Mouse (Mus musculus) gastrocnemius, adult 18-20 months (tissue): Measurements from ENCODE around the gene Tma7. TPM values are rescaled to one million over a fixed set of nuclear protein-coding genes. Genes with fewer than 3 reads are reported as not detected.
A peak's percentile ranks its signal among the peaks of the same experiment; 100 is the strongest.

Experiments used
- DNase-seq: peaks from one replicate; pipeline ENCODE4 v3.0.0; 2021; ENCODE audit warnings: low spot score
- total RNA-seq, 2 experiments: library from RNA; stranded (reverse); gene quantifications; 2 replicates each; pipeline ENCODE4 v1.2.3; 2021

Tma7 gene
- total RNA-seq, 2 experiments from 2014 or later = 325 to 344 TPM

DNA sequence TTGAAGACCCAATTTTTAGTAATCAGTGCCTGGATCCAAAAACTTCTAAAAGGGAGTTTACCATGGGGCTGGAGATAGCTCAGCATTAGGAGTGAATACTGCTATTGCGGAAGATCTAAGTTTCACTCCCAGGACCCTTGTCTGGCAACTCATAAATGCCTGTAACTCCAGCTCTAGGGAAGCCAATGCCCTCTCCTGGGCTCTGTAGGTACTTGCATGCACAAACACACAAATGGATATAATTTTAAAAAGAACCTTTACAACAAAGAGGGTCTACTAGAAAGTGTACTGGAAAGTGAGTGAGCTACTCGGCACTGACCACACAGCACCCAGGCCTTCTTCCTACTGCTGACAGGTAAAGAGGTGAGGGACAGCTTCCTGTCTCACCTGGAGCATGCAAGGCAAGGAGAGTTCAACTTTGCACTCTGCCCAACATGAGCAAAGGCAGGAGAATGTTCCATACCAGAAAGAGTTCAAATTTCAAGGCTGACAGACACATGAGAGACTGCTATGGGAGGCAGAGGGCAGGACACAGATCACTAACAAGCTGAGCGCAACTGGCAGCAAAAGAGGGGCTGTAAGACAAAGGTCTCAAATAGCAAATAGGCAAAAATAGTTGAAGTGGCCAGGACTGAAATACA lies 14.2 kb downstream of the Tma7 start:
- DNase-seq = no peak

DNA sequence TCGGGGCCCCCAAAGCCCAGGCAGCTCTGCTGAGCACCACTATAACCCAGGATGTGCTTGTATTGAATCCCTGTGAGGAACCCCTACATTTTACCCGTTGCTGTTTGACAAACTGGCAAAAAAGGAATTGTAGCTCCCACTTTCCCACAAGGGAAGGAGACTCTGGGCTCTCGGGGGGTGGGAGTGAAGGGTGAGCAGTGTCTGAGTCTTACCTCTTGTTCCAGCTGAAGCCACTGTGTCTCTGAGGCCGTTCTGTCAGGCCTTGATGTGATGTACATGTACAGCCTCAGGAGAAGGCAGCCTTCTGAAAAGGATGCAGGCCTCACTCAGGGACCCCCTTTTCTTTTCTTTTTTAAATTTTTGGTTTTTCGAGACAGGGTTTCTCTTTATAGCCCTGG lies 21.5 kb downstream of the Tma7 start:
- DNase-seq = no peak

DNA sequence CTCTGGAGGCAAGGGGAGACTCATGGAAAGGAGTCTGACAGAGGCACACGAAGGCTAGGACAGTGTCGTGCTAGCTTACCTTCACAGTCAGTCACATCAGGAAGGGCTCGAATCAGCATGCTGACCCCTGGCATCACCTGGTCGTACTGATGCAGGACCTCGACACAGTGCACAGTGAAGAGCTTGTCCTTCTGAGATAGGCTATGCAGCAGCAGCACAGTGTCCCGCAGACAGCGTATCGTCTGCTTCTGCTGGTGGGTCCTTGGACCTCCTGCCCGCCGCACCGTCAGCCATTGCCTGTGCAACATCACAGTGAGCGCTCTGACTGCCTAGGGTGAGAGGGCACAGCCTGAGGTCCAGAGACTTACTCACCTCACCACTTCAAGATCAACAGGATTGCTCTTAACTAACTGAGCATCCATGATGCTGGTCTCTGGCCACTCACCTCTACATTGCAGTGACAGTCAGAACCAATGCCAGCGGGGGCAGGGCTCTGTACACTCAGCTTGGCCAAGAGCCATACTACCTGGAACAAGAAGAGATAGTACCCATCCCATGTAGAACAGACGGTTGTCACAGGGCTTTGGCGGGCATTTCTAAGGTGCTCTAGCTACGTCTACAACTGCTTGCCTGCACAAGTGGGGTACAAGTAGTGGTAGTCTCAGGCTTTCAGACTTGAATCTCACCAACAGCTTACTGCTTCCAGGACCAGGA lies 22.0 kb downstream of the Tma7 start:
- DNase-seq = no peak

DNA sequence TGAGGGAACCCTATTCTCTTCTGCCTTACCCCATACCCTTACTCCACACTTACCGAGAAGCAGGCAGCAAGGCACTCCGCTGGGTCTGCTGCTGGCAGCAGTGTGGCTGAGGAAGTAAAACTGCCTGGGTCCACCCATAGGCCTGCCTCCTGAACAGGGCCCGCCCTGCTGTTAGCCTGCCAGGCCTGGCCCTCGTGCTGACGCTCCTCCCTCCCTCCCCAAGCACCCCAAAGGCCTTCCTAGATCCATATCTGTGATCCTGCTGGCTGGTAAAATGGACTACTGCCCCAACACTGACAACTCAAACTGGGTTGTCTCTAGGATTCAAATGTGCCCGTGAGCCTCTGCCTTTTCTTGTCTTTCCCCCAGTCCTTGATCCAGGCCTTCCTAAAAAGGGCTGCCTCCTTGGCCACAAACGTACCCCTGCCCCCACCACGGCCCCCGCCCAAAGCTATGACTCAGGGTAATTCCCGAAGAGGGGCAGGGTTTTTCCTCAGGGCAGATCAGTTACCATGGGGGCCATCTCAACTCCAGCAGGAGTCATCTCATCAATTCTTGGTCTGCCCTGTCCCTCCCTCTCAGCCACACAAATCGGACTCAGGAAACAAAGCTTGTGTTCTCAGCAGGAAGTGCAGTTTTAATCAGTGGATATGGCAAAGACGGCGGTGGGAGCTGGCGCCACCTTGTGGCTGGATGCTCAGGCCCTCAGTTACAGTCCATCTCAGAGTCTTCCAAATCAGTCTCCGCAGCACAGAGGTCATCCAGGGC lies 23.1 kb downstream of the Tma7 start, which contains the start of gene Trex1:
TSS of gene Trex1 (minus strand) at position 599 of the 768 bp plus-strand sequence.
- peak; percentile 92 for DNase-seq

DNA sequence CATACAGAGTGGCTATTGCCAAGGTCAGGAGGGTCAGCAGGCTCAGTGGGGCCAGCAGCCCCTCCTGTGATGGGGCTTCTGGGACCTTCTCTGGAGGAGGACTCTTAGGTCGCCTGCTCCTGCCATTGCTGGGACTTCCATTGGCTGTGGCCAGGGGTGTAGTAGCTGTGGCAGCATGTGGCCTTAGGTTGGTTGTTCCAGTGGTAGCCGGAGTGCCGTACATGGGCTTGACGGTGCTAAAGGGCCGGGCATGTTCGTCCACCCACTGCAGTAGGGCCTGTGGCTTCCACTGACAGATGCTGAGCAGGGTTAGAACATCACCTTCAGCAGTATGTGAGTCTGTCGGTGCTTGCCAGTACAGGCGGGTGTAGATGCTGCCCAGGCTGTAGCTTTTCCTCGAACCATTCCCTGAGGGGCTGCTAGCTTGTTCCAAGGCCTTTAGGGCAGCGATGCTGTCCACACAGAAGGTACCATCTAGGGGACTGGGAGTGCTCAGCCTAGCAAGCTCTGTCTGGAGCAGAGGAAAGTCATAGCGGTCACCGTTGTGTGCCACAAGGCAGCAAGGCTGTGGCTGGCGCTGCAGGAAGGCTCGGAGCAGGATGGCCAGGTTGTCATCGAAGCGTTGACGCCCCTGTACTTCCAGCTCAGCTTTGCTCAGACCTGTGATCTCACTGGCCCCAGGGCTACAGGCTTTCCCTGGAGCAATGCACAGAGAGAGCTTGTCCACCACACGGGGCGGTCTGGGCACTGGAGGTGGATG lies 24.2 kb downstream of the Tma7 start:
- DNase-seq = no peak

DNA sequence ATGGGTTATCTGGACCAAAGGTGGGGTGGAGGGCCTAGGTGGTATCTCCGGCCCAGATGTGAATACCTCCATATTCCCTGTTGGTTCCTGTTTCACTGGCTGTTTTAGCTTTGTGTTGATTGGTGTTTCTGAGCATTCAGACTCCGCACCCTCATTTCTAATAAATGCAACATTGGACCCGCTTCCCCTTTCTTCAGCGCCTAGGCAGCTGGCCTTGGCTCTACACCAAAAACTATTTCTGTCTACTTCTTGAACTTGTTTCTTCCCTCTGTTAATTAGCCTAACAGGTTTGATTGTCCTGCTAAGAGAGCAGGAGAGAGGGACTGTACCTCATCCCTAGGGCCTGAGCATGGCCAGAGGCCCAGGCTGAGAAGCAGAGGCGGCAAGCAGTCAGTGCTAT lies 24.8 kb downstream of the Tma7 start:
- DNase-seq = no peak

DNA sequence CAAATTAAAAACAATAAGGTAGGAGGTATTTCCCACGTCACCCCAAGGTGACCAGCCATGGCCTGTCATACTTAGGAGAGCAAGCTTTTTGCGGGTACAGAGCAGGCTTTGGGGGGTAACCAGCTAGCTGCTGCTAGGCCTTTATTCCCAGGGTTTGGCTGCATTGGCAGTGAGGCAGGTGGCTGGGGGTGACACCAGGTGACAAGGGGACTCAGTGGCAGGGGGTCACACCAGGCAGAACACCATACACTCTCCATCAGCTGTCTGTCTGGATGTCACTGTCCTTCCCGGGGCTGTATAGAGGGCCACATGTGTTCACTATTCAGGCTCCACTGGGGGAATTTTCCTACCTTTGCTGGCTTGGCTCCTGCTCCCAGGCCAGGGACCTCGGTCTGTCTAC lies 25.5 kb downstream of the Tma7 start:
- DNase-seq = no peak

DNA sequence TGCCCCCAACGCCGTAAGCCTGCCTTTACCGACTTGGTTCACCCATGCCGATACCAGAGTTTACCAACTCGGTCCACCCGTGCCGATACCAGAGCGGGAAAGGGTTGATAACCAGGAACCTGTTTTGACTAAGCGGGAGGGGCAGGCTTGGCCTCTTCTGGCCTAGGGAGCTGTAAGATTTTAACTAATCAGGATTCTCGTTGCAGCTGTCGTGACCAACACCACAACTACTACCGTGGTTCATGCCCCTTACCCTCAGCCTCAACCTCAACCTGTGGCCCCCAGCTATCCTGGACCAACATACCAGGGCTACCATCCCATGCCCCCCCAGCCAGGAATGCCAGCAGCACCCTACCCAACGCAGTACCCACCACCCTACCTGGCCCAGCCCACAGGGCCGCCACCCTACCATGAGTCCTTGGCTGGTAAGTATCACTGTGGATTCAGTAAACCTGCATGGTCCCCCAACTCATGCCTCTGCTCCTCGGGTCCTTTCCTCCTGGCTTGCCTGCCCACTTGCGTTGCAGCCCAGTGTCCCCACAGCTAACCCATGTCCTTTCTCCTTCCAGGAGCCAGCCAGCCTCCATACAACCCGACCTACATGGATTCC lies 26.2 kb downstream of the Tma7 start:
- no peak for DNase-seq

DNA sequence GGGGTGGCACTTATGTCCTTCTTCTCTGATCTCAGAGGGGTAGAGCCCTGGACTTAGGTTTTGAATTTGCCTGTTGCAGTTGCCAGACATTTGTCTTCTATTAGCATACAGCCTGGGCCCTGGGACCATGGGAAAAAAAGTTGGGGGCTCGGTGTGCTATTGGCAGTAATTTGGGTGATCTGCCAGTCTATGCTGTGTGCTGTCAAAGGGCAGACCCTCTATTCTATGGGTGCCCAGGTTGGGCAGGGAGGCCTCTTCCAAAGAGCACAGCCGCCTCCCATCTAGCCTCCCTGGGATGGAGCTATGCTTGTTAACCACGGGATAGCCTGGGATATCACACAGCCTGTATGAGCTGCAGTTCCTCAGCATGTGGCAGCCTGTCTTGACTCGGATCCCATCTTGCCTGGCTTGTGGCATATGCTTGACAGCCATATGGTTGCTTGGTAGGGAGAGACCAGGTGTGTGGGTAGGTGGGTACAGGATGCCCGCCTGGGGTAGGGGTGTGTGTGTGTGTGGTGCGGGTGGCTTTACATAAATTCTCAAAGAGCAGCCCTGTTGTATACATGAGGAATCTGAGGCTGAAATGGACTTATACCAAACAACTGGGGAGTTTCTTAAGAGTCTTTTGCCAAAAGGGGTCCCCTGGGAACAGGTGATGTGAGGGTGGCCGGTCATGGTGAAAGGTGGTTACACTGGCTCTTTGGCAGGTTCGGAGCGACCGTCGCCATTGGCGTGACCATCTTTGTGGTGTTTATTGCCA lies 26.9 kb downstream of the Tma7 start:
- DNase-seq = no peak

DNA sequence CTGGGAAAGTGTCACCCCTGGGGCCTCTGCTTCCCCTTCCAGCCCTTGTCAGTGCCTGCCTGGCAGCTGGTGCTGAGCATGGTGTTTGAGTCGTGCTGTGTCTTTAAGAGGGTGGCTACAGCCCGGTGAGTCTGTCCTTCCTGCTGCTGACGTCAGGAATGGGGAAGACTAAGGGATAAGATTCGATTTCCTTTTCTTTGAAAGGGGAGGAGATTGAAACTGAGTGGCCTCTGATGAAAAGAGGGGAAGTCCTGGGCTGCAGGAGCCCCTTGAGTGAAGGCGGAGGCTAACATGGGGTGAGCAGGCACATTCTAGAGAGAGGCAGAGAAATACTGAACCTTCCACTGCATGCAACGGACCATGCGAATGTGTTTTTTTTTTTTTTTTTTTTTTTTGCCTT lies 27.7 kb downstream of the Tma7 start:
- DNase-seq = peak; percentile 69

DNA sequence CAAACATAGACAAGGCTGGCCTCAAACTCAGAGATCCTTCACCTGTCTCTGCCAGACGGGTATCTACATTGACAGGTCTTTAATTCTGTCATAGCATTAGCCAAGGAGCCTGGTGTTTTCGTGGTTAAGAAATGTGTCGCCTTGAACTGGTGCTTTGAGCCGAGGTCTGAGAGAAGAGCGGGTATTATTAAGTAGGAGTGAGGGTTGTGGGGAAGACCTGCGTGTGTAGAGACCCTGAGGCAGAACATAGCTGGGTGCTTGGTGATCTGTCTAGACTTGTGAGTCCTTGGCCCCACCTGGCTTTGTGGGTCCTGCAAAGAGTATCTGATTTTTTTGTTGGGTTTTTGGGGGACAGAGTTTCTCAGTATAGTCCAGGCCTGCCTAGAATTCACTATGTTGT lies 28.5 kb downstream of the Tma7 start:
- DNase-seq = no peak

DNA sequence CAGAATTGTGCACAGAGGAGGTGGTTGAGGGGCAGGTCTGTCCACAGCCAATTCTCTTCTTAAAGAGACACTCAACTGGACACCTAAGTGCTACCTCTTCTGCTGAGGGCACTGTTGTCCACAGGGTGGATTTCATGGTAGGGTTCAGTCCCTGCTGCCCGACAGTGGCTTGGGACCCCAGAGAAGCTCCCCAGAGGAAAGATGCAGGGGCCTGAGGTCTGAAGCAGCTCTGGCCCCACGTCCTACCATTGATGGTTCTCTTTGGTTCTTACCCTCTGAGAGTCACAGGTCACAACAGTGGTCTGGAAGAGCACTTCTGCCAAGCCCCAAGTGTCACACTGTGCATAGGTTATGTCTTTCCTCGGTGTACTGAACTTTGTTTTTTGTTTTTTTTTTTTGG lies 29.0 kb downstream of the Tma7 start:
- no peak for DNase-seq

DNA sequence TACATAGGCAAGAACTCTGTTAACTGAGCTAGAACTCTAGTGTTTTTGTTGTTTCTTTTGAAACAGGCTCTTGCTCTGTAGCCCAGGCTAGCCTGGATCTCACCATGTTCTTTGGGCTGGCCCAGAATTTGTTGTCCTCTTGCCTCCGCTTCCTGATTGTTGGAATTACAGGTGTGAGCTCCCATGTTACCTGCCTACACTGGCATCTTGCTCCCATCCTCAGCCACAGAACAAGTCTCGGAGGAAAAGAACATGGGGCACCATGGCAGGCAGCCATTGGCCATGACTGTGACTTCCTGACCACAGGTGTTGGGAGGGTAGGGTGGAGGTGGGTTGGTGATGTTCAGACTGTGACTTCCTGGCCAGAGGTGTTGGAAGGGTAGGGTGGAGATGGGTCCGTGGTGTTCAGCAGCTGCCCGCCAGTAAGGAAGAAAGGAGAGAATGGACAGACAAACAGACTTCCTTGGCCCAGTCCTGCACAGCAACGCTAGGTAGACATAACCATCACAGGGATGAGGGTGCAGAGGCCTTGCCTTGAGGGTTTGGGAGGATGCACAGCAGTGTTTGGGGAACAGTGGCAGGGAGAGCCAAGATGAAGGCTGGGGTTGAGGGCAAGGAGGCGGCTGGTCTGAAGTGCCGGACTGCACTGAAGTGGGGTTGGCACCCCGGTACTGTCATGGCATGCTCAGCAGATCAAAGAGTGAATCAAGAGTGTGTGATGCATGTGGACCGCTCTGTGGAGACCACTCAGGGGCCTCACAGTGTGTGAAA lies 29.7 kb downstream of the Tma7 start:
- no peak for DNase-seq

DNA sequence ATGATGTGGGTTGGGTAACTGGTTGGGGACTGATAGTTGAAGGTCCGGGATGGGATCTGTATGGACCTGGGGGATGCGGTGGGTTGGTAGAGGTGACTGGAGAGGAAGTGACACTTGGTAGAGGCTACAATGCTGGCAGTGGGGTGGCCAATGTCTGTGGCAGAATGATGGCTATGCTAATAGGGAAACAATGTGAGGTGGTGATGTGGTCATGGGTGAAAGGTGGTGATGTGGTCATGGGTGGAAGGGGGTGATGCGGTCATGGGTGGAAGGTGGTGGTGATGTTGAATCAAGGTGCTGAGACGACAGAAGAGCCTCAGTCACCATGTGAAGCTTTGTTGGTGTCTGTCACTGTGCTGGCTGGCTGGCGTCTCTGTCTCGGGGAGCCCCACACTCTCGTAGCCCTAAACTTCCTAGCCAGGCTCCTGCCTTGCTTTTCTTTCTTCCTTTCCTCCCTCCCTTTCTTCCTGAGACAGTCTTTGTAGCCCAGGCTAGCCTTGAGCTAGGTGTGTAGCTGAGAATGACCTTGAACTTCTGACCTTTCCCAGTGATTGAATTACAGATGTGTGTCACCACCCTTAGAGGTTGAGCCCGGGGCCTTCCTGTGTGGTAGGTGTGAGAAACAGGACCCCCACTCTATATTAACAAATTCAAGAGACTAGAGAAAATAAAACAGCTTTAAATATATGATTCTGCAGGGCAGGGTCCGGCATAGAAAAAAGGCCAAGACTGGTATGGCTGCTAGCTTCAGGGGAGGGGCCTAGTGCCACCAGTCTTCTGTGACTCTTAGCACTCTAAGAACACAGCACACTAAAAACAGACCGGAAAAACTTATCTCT lies 30.5 kb downstream of the Tma7 start:
- DNase-seq = no peak

DNA sequence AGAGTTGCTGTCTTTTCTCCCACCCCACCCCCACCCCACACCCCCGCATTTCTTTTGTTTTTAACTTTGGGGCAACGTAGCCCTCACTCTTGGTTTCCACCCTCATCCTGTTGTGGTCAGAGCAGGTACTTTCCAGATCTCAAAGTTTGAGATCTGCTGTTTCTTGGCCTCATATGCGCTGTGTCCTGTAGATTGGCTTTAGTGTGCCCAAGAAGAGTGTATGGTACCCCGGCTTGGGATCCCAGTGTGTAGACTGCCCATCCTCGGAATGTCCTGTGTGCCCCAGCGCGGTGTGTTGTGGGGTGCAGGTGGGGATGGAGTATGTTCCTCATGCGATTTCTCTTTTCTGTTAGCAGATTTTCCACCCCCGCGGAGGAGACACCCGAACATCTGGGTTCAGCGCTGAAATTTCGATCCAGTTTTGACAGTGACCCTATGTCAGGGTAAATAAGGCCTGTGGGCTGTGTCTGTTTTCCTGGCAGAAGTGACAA lies 31.3 kb downstream of the Tma7 start:
- no peak for DNase-seq

DNA sequence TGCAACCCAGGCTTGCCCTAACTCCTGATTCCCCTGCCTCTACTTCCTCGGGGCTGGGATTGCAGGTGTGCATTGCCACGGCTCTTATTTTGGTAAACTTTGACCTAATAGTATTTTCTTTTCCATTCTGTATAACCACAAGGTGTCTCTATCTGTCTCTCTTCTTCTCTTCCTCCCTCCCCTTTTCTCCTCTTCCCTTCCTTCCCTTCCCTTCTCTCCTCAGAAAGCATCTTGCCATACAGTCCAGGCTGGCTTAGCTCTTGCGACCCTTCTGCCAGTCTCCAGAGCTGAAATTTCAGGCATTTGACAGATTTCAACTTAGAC lies 31.8 kb downstream of the Tma7 start:
- DNase-seq = no peak

DNA sequence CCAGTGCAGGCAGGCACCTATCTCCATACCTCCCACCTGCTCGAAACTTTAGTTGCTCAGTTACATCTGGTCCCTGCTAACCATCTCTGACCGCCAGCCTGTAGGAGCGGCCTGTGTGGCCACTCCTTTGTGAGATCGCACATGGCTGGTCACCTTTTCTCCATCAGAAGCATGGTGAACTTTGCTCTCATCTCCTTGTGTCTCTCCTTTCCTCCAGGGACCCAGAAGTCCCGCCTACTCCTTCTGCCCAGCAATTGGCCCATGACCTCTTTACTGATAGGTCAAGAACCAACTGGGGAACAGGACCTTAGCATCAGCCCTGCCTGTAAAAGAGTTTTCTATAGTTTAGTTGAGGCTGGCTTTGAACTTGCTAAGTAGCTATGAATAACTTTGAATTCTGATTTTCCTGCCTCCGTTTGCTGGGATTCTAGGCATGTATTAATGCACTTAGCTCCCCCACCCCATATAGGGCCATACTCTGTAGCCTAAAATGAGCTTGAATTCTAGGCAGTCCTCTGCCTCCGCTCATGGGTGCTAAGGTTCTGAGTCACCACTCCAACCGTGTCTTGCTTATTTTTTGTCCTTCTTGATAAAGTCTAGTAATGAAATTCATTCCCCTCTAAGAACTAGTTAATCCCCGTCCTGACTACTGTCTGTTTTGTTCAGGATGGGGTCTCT lies 32.3 kb downstream of the Tma7 start:
- DNase-seq = no peak

DNA sequence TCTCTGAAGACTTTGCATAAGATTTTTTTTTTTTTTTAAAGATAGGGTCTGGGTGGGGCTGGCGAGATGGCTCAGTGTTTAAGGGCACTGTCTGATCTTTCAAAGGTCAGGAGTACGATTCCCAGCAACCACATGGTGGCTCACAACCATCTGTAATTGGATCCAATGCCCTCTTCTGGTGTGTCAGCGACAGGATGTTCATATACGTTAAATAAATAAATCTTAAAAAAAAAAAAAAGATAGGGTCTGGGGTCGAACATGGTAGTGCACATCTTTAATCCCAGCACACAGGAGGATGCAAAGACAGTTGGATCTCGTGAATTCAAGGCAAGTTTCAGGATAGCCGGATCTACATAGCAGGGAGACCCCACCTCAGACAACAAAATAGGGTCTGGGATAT lies 33.1 kb downstream of the Tma7 start:
- no peak for DNase-seq
